Mouse (Mus musculus) right cerebral cortex, adult 2 months (tissue): ENCODE data around the gene Gm12845.
"Not testable (repeated sequence)": the region's sequence is repeated elsewhere in the genome, so short reads cannot be mapped to it uniquely, and the experiment has no call there.

Source experiments
- DNase-seq, 2 experiments: peaks; one replicate each; pipeline ENCODE4 v3.0.0; 2021 to 2022; ENCODE audit warnings: low spot score in 2 of 2

Gm12845 gene

GRCm38 (mm10) chr4:117724112-117724511 is at the start of gene Gm12845:
Gm12845 (plus strand) TSS chr4:117724412.
- DNase-seq: no peak

GRCm38 (mm10) chr4:117676903-117677302 is 47.3 kb upstream of the Gm12845 start:
- DNase-seq: peak; percentile 88 to 91

- peak in 1 of 2 experiments; percentile 2 for DNase-seq
Measured at GRCm38 (mm10) chr4:117680963-117681362, 43.2 kb upstream of the Gm12845 start.

GRCm38 (mm10) chr4:117681931-117682461 is 42.2 kb upstream of the Gm12845 start, which contains the start of gene Dmap1:
Dmap1 (minus strand) TSS chr4:117682273.
- peak; percentile 85 to 89 for DNase-seq

- DNase-seq: no peak
Measured at GRCm38 (mm10) chr4:117682463-117682862, 41.7 kb upstream of the Gm12845 start.

GRCm38 (mm10) chr4:117683048-117683768 is 41.0 kb upstream of the Gm12845 start:
- DNase-seq: no peak

- no peak for DNase-seq
Measured at GRCm38 (mm10) chr4:117686354-117686753, 37.9 kb upstream of the Gm12845 start.

GRCm38 (mm10) chr4:117705361-117705760 is 18.9 kb upstream of the Gm12845 start:
- DNase-seq: peak; percentile 73 to 75

GRCm38 (mm10) chr4:117708780-117709550 is 15.2 kb upstream of the Gm12845 start:
- DNase-seq: no peak

GRCm38 (mm10) chr4:117712314-117712713 is 11.9 kb upstream of the Gm12845 start:
- no peak for DNase-seq

- no peak for DNase-seq
Measured at GRCm38 (mm10) chr4:117713303-117714098, 10.7 kb upstream of the Gm12845 start.

- DNase-seq: no peak
Measured at GRCm38 (mm10) chr4:117731926-117732325, 7.7 kb downstream of the Gm12845 start.

GRCm38 (mm10) chr4:117737559-117737958 is 13.3 kb downstream of the Gm12845 start:
- no peak for DNase-seq

- DNase-seq: not testable (repeated sequence)
Measured at GRCm38 (mm10) chr4:117752469-117752868, 28.3 kb downstream of the Gm12845 start.

GRCm38 (mm10) chr4:117760151-117760550 is 35.9 kb downstream of the Gm12845 start:
- no peak for DNase-seq

GRCm38 (mm10) chr4:117765416-117765815 is 41.2 kb downstream of the Gm12845 start, which contains the start of gene Klf17:
Klf17 (minus strand) TSS chr4:117765648.
- DNase-seq: no peak

GRCm38 (mm10) chr4:117770935-117771334 is 46.7 kb downstream of the Gm12845 start:
- DNase-seq: peak; percentile 88 to 89

GRCm38 (mm10) chr4:117772960-117773359 is 48.7 kb downstream of the Gm12845 start:
- no peak for DNase-seq
